Mouse (Mus musculus): ENCODE measurements at regions not wholly inside any gene's neighbourhood (a gene's known extent, or its start where the extent isn't known, plus 50 kb on each side); places are given as distances from the start of the nearest gene placed in this dataset.
A peak's percentile ranks its signal among the peaks of the same experiment; 100 is the strongest.

DNA sequence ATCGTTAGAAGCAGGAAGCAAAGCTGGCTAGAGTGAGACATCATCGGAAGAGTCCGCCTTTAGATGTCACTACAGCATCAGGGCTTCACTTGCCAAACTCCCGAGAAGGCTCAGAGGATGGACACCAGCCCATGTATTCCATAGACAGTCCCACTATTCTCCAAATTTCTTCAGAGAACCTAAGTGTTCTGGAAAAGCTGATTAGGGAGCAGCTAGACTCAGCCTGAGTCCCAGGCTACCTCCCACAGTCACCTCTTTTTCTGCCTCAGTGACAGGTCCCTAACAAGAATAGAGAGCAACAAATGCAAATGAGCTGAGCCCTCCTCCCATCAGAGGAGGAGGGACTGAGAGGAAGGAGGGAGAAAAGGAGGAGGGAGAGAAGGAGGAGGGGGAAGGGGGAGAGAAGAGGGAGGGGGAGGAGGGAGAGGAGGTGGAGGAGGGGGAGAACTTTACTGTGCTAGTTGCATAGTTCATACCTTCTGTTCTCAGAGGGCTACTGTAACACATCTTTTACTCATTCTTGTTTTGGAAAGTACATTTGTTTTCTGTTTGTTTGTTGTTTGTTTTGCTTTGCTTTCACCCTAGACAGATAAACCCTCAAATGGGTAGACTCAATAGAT is 465.8 kb downstream of the Tmem182 start:
- peak; percentile 15 for DNase-seq

DNA sequence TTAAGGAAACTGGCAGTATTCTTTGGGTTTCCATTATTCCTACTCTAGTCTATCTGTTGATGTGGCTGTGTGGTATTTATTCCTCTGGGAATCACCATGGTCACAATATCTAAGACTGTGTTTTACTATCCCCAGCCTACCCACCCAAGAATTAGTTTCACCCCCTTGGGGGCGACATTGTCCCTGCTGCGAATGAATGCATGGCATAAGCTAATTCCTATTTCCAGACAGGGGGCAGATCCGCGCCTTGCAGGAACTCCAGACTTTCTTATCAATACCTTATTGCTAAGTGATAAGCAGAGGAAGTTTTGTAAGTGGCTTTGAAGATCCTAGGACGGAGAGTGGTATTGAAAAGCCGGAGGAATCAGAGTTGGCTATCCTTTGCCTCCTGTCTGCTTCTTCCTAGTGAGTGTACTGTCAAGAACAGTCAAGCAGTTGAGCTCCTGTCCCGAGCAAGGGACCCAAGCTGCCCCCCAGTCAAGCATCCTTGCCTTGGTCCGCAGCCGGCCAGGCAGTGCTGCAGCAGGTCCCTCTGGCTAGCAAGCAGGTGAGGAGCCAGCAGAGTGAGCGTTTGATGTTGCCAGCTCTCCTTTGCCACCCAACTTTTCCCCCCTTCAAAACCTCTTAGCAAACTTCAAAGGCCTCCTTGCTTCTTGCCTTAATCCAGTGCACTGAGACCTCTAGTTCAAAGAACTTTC is 469.3 kb downstream of the Tmem182 start:
- peak; percentile 47 for DNase-seq

DNA sequence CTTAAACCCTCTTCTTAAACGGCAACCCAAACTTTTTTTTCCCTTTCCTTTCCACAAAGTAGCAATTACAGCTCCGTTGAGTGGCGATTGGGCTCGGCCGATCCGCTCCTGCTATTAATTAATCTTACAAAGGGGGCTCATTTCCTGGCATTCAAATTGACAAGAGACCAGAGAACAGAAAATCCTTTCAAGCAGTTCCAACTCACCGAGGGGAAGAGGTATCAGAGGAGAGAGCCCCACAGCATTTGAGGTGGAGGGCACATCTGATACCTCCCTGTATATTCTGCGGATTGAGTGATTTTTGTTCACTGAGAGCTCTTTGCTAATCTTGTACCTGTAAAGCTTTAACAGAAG is 469.8 kb downstream of the Tmem182 start:
- DNase-seq = no peak

DNA sequence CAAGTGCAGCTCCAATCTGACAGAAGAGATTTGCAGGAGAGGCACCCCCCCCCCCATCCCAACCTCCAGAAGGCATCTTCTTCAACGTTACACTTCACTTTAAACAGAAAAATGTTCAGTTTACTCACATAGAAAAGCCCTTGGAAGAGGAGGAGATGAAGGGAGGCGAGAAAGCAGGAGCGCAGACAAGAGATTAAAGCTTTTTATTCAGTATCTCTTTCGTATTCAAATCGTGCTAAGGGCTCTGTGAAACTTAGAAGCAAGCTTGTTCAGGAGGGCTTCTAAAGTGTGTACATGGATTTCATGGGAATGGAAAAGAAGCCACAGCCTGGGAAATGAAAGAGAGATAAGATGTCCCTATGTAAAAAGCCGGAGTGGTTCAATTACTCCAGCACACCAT is 470.2 kb downstream of the Tmem182 start:
- DNase-seq = no peak

DNA sequence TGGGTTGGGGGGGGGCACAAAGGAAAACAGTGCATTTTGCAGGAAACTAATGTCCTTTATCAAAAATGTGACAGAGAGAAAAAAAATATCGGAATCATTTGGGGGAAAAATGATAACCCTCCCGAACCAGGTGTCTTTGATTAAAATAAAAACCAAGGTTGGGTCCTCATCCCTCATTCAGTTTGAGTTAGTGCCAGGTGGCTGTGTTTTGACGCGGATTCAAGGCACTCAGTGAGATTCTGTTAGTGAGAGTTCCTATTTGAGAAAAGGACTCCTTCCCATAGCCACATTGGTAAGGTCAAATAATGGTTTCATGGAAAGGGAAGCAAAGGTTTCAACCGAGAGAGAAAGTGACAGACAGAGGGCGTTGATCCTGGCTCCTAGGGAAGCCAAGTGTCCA is 470.9 kb downstream of the Tmem182 start:
- no peak for DNase-seq

DNA sequence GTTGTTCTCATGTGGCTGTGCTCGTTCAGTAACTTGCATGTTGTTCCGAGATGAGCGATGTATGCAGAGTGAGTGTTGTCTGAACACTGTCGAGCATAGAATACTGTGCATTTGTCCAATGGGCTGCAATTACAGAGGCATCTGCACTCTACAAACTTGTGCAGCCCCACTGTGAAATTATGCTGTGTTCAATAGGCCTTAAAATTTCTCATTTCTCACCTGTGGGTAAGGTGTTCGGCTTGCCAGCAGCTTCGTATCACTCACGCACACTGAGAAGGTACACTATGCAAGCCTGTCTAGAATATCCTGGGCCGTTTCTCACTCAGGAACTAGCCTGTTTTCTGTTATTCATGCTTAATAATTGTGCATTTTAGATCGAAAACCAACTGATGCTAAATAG is 479.8 kb downstream of the Tmem182 start:
- DNase-seq = no peak

DNA sequence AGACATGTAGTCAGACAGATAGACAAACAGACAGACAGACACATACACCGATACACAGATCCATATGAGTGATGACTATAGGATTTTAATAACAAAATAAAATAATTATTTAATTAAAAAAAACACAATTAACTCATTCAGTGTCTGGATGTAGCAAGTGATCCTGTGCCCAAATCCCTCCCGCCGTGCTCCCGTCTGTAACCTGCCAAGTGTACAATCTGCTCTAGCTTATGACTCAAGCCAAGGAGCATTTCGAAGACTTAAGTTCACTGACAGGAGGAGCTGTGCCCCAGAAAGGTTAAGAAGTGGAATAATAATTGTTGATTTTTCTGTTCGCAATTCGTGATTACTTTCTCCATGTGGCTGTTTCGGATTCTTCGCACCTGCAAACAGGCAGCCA is 480.8 kb downstream of the Tmem182 start:
- DNase-seq = no peak

DNA sequence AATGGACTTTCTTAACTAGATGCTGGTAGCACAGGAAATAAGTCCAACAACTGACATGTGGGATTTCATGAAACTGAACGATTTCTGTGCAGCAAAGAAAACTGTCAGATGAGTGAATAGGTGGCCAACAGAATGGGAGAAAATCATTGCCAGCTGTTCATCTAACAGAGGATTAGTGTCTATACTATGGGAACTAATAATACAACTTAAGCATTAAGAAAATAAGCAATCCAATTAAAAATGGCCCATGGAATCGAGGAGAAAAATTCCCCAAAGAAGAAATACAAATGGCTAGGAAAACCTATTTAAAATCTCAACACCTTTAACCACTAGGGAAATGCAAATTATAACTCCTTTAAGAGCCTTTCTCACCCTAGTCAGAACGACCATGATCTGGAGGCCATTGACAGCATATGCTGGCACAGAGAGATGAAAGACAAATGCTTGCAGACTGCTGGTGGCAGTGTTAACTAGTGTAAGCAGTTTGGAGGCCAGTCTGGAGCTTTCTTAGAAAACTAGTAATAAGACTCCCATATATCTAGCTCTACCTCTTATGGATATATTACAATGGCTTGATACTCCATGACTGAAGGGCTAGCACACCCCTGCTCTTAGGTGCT is 521.6 kb downstream of the Tmem182 start:
- no peak for DNase-seq

DNA sequence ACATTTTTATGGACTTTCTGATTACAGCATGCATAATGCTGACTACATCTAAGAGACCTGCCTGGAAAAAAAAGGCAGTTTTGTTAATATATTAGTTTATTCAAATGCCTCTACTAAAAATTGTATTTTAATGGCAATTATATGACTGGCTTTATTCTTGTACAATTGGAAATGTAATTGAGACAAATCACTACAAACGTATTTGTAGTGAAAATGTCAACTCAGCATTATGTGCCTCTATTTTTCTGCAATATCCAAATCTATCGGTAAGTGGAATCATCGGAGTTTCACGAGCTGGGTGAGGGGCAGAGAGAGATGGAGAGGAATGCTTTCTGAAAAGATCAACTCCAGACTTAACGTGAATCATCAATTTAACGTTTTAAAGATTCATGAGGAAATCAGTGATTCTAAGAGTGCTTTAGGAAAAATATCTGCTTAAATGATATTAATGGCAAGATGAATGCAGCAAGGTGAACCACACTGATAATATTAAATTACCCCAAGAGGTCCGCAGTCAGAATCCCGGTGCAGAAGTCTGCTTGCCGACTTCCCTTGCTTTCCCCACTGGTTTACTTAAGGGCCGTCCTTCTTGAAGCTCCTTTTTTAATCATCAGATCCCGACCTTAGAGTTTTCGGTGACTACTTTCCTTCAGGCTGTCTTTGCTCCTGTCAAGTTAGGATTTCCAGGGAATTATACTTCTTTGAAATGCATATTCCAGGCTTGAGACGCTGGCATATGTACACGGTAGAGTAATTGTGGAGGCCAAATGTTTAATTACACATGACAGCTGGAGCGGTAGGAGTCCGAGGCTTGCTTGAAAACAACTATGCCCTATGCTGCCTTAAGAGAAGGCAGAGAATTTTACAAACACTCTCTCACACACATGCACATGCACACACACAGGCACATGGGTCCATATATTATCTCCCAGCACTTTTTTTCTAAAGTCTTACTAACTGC is 544.7 kb downstream of the Tmem182 start:
- no peak for DNase-seq

DNA sequence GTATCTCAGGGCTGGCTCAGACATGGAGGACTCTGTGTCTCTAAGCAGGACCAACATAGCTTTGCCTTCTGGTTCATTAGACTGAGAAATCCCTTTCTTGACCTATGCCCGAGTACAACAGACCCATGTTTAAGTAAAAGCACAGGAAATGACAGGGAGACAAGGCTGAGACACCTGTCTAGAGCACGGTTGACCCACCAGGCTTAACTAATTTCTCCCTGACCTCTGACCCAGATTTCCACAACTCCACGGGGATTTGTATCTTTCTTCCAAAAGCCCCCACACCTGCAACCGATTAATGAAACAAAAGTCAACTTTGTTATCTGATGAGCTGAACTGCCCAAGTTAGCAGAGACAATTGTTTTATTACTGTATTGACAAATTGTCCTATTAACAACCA is 553.7 kb downstream of the Tmem182 start:
- no peak for DNase-seq

DNA sequence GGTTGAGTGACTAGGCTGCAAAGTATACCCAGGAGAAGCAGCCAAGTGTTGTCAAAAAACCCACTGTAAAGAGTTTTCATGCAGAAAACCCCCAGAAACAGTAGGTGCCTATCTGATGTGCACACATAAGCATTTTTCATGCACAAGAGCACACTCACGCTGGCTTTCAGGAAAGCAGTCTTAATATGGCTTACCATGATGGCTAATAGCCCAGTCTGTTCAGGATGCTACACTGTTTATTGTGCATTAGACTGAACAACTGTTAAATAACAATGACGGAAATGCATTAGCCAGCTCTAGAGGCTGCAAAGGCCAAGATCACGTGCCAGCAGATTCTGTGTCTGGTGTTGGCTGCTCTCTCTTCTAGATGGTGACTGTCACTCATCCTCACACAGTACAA is 556.1 kb downstream of the Tmem182 start:
- DNase-seq = no peak

DNA sequence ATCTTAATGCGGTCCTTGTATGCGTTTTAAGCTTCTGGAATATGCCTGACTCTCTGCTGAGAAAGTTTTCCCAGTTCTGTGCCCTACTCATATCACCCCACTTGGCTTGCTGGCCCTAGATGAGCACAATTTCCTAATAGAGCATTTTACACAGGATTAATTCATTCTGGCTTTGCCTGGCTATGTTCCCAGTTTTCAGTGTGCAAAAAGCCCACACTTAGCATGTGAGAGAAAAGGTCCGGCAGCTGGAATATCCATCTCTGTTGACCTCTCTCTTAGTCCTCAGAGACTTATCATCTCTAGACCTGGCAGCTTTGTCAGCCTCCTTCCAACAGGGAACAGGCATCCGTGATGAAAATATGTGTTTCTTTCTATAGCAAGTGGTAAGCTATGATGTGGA is 574.6 kb downstream of the Tmem182 start:
- DNase-seq = peak; percentile 9

DNA sequence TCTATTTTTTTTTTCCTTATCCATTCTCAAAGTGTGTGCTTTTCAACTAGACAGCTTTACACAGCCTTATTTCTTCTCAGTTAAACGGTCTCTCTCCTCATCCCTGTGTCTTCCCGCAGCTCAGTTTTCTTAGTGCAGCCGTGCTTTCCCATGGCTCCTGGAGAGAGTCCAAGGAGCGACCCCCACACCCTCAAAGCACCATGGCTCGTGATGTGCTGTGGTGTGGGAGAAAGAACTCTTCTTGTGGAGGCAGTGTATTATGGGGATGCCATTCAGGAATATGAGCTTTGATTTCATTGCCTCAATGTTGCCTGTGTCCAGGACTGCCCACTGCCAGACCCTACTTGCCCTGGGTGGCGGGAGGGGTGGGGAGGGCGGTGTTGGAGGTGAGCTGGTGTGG is 576.1 kb downstream of the Tmem182 start:
- no peak for DNase-seq

DNA sequence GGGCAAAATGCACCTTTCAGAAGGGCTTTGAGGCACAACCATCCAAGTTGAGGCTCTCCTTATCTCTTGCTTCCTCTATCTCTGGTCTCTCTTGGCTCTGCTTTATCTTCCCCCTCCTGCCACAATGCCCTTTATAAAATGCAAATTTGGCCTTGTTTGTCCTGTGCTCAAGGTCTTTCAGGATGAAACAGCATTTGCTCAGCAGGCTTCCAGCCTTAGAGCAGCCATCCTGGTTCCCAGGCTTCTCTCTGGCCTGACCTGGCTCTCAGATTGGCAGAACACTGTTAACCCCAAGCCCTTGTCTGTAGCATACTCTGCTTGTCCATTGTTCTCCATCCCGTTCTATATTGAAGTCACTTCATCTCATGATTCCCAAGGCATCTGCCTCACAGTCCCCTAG is 579.3 kb downstream of the Tmem182 start:
- DNase-seq = no peak

DNA sequence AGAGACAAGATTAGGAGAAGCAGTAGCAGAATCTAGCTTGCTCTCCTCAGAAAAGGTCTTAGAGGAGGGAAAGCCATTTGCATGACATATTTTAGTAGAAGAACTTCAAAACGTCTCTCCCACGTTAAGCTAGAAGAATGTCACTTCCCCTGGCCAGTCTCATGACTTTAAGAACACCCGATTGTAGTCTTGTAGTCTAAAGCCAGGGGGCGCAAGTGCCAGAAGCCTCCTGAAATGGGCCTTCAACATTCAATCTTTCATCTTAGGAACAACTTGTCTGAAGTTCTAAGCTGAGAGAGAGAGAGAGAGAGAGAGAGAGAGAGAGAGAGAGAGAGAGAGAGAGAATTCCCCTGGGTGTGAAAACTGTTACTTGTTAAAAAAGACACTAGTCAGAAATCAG is 581.0 kb downstream of the Tmem182 start:
- peak; percentile 30 for DNase-seq

DNA sequence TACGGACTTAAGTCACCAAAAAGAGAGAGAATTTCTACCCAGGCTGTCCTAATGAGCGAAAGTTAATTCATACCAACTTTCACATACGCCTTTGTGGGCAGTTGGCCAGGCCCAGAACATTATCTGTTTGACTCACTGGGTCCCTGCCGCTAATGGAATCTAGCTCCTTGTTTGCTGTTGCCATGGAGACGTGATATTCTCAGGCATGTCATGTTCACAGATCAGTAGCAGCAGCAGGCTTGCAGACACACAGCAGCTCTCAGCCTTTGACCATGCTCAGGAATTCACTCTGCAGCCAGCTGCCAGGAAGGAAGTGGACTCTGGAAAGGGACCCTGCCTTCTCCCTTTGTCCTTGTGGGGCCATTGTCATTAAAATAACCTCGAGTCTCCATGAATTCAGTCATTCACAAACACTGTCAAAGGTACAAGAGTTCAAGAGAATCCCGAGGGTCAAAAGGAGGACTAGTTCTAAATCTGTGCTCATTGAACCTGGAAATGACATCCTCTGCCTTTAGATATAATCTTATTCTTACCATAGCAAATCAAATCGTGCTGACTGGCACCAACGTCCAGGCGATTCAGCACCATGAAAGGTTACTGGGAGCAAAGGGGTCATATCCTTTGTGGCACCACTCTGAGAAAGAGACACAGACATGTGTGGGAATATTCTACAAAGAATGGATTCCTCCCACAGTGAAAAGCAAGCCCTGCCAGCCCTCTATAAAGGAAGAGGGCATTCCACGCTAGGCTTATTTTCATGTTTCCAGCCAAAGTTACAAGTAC is 584.9 kb downstream of the Tmem182 start:
- DNase-seq = peak; percentile 84

DNA sequence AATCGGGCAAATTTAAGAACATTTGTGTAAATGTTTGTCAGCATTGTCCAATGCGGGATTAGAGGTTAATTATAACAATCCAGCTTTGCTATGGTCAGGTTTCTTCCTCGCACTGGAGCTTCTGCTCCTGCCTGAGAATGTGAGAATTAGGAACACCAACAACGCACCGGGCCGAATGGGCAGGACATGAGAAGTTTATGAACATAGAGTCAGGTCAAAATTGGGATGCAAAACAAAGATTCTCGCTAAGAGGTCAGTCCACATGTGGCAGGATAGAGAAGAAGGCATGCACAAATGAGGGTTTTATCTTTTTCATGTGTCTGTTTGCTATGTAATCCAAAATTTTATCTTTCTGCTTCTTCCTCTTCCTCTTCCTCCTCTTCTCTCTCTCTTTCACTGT is 585.7 kb downstream of the Tmem182 start:
- DNase-seq = no peak

DNA sequence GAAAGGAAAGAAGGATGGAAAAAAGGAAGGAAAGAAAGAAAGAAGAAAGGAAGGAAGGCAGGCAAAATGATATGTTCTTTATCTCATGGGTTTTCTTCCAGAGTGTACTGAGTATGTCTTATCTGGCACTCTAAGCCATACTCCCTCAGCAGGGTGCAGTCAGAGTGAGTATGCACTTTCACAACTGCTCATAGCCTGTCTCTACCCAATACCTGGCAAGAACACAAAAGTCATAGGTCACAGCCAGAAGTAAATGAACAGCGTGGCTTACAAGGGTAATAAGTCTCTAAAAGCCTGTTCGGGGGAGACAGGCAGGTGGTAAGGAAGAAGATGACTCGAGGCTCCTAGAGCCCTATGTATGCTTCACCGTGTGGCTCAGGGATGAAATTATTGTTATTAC is 587.9 kb downstream of the Tmem182 start:
- DNase-seq = no peak

DNA sequence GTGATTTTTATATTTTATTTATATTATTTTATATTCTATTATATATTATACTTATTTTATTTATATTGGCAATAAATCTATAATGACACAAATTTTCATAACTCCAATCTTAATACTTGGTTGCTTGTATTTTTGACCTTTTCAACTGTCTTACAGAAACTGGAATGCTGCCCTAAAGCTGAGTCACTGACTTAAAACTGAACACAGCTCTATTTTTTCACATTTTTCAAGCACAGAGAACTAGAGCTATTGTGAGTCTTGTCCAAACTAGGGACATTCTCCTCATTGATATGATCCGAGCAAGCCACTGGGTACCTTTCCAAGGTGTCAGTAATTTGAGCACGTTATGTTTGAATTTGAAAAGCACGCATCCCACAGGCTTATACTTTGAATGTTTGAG is 589.7 kb downstream of the Tmem182 start:
- no peak for DNase-seq

DNA sequence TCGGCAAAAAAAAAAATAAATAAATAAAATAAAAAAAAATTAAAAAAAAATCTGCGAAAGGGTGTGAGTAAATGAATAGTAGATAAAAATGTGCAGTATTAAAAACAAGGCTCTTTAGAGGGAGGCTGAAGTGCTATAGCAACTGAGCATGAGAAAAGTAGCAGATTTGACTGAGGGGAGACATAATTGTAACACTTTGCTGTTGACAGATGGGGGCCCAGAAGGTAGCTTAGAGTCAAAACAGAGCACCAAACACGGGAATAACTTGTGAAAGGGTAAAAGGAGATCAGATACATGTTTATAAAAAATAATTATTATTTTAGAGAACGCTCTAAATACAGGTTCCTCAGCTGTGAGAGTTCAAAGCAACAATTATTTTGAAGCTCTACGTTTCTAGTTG is 605.1 kb downstream of the Tmem182 start:
- DNase-seq = no peak

DNA sequence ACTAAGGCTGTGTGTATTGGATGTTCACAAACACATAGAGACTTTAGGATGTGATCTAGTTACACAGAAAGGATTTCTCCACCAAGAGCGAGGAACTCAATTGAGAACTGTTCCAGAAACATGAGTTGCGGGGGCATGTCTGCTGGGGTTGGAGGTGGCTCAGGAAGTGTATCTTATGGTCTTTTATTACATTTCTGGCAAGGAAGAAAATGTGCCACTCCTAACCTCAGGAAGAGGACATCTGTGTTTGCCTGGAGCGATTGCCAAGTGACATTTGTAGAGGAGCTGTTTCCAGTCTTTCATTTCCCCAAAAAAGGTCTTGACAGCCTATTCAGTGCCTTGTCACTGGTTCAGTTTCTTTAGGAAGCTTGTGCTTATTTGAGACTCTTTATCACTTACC is 606.2 kb downstream of the Tmem182 start:
- no peak for DNase-seq

DNA sequence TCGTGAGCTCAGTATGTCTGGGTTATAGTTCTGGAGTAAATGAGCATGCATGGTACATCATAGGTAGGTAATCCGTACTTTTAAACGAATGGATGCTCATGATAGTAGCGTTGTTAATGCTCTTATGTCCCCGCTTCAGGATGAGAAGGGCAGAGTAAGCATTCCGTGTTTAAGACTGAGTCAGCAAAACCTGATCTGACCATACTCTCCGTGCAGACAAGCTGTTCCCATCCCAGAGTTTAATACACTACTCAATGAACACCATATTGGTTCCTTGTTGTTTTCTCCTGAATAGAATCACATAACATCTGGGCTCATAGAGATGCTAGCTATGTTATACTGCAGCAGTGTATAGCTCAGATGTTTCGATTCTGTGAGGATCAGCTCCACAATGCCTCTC is 606.7 kb downstream of the Tmem182 start:
- no peak for DNase-seq

Measured in heart, postnatal 4 days (tissue).